Mouse (Mus musculus) liver, embryonic 13.5 days (tissue): Measurements from ENCODE around the gene Arrdc2. TPM values are rescaled to one million over a fixed set of nuclear protein-coding genes. Genes with fewer than 3 reads are reported as not detected.

Experiments used
- ATAC-seq: fragments of 200-750 bp; cut with Nextera tagmentation; 2 replicates; pipeline ENCODE4 v1.8.0; 2017; ENCODE audit warnings: low read depth, mild to moderate bottlenecking, moderate number of reproducible peaks, moderate library complexity
- DNase-seq: peaks from one replicate; pipeline ENCODE4 v3.0.0; 2022
- H3K27ac ChIP-seq: fragments of 300-500 bp; sonication (generic); 2 replicates; pipeline ENCODE4 v1.5.1; 2015; ENCODE audit warnings: moderate library complexity, mild to moderate bottlenecking, inconsistent platforms
- H3K27me3 ChIP-seq: fragments of 300-500 bp; sonication (generic); 2 replicates; pipeline ENCODE4 v1.6.1; 2015; ENCODE audit warnings: mild to moderate bottlenecking, inconsistent platforms
- H3K36me3 ChIP-seq: fragments of 300-500 bp; sonication (generic); 2 replicates; pipeline ENCODE4 v1.6.1; 2015; ENCODE audit warnings: mild to moderate bottlenecking, inconsistent platforms
- H3K4me1 ChIP-seq: fragments of 300-500 bp; sonication (generic); replicated peaks from 2 replicates; pipeline ENCODE4 v1.6.1; 2015; ENCODE audit warnings: inconsistent platforms
- H3K4me2 ChIP-seq: fragments of 300-500 bp; sonication (generic); 2 replicates; pipeline ENCODE4 v1.6.1; 2015; ENCODE audit warnings: inconsistent platforms, mild to moderate bottlenecking, moderate library complexity
- H3K4me3 ChIP-seq: fragments of 300-500 bp; sonication (generic); replicated peaks from 2 replicates; pipeline ENCODE4 v1.5.1; 2015; ENCODE audit warnings: mild to moderate bottlenecking, inconsistent platforms
- H3K9ac ChIP-seq: fragments of 300-500 bp; sonication (generic); 2 replicates; pipeline ENCODE4 v1.6.1; 2015; ENCODE audit warnings: mild to moderate bottlenecking, inconsistent platforms
- H3K9me3 ChIP-seq: fragments of 300-500 bp; sonication (generic); replicated peaks from 2 replicates; pipeline ENCODE4 v1.6.1; 2016; ENCODE audit warnings: inconsistent platforms
- WGBS: fragments of 180-500 bp; shearing (Covaris S2); methylation state at CpG from one replicate; pipeline ENCODE4 v1.1.7; 2015; ENCODE audit not compliant: insufficient replicate concordance; 5-methylcytosine and 5-hydroxymethylcytosine counted together
- polyA plus RNA-seq: library from polyadenylated mRNA; unstranded; fragments of >200 nt; fragmentation: Nextera tagmentation; extraction: Ambion mirVana; gene quantifications from 2 replicates; pipeline ENCODE4 v1.2.1, GENCODE M21; 2015

Gene Arrdc2
- polyA plus RNA-seq, 1 experiment from 2014 or later, result 11.7 TPM

- WGBS, result 74% methylated on average over 3 of the region's 3 CpGs
- no peak for DNase-seq
- peaks cover 42% of the 10 kb centered on the region for H3K4me1 ChIP-seq
- no peak overlapping the region for H3K9ac ChIP-seq
- peaks cover 54% of the 10 kb centered on the region for H3K27me3 ChIP-seq
- no peak overlapping the region for H3K4me2 ChIP-seq
- no peak overlapping the region for H3K4me3 ChIP-seq
- H3K27ac ChIP-seq, result no peak overlapping the region
- no peaks in the 10 kb centered on the region for H3K9me3 ChIP-seq
- no peak for ATAC-seq
- H3K36me3 ChIP-seq, result no peaks in the 10 kb centered on the region
These were observed 9.9 kb upstream of the Arrdc2 start for GRCm38 (mm10) chr8:70849333-70849990.

- H3K27me3 ChIP-seq, result peaks cover 41% of the 10 kb centered on the region
- DNase-seq (no peak), ATAC-seq (no peak)
- no peak overlapping the region for H3K4me3 ChIP-seq
- no peak overlapping the region for H3K27ac ChIP-seq
- peak overlapping the region; percentile 24; the same call in 1 of the 2 replicates for H3K9ac ChIP-seq
- no peak overlapping the region for H3K4me2 ChIP-seq
- 47% methylated on average over 15 of the region's 15 CpGs for WGBS
- no peaks in the 10 kb centered on the region for H3K36me3 ChIP-seq
- H3K9me3 ChIP-seq, result no peaks in the 10 kb centered on the region
- H3K4me1 ChIP-seq, result peaks cover 62% of the 10 kb centered on the region
These were observed 7.0 kb upstream of the Arrdc2 start for GRCm38 (mm10) chr8:70846371-70847154.

GRCm38 (mm10) chr8:70845108-70845507 lies 5.6 kb upstream of the Arrdc2 start:
- ATAC-seq (no peak), DNase-seq (no peak)
- H3K4me2 ChIP-seq, result no peak overlapping the region
- no peak overlapping the region for H3K4me3 ChIP-seq
- H3K9me3 ChIP-seq, result no peaks in the 10 kb centered on the region
- peak overlapping the region; percentile 99 for H3K27ac ChIP-seq
- H3K27me3 ChIP-seq, result peaks cover 33% of the 10 kb centered on the region
- 43% methylated on average over 5 of the region's 5 CpGs for WGBS
- H3K9ac ChIP-seq, result peak overlapping the region; percentile 42
- H3K4me1 ChIP-seq, result peaks cover 63% of the 10 kb centered on the region
- H3K36me3 ChIP-seq, result no peaks in the 10 kb centered on the region

GRCm38 (mm10) chr8:70844523-70844922 lies 5.0 kb upstream of the Arrdc2 start:
- Histone ChIP-seq H3K9me3 (no peaks in the 10 kb centered on the region), H3K4me1 (peaks cover 65% of the 10 kb centered on the region), H3K4me3 (0 out of 2 replicates have a peak overlapping the region, but pooled peaks have one; percentile 66), H3K36me3 (no peaks in the 10 kb centered on the region), H3K27ac (peak overlapping the region; percentile 99), H3K27me3 (peaks cover 28% of the 10 kb centered on the region), H3K9ac (peak overlapping the region; percentile 89), H3K4me2 (peak overlapping the region; percentile 85)
- no peak for ATAC-seq
- DNase-seq, result peak; percentile 88
- WGBS, result 3% methylated on average over 6 of the region's 6 CpGs

GRCm38 (mm10) chr8:70843941-70844340 lies 4.4 kb upstream of the Arrdc2 start:
- H3K27ac ChIP-seq, result peak overlapping the region; percentile 99
- 63% methylated on average over 8 of the region's 8 CpGs for WGBS
- H3K9ac ChIP-seq, result peak overlapping the region; percentile 89
- no peak for DNase-seq
- peaks cover 65% of the 10 kb centered on the region for H3K4me1 ChIP-seq
- H3K36me3 ChIP-seq, result no peaks in the 10 kb centered on the region
- no peak for ATAC-seq
- no peaks in the 10 kb centered on the region for H3K9me3 ChIP-seq
- H3K4me3 ChIP-seq, result peak overlapping the region; percentile 66
- H3K4me2 ChIP-seq, result peak overlapping the region; percentile 85
- H3K27me3 ChIP-seq, result peaks cover 23% of the 10 kb centered on the region

- peak overlapping the region; percentile 85 for H3K4me2 ChIP-seq
These were observed 3.8 kb upstream of the Arrdc2 start for GRCm38 (mm10) chr8:70843214-70843773.

GRCm38 (mm10) chr8:70842484-70842883 lies 3.0 kb upstream of the Arrdc2 start:
- H3K4me3 ChIP-seq, result peak overlapping the region; percentile 66
- 73% methylated on average over 25 of the region's 25 CpGs for WGBS
- peaks cover 80% of the 10 kb centered on the region for H3K4me1 ChIP-seq
- peak overlapping the region; percentile 99 for H3K27ac ChIP-seq
- peaks cover 10% of the 10 kb centered on the region for H3K27me3 ChIP-seq
- no peaks in the 10 kb centered on the region for H3K9me3 ChIP-seq
- no peak for DNase-seq
- ATAC-seq, result no peak
- no peaks in the 10 kb centered on the region for H3K36me3 ChIP-seq
- H3K9ac ChIP-seq, result peak overlapping the region; percentile 89
- peak overlapping the region; percentile 85 for H3K4me2 ChIP-seq

More at GRCm38 (mm10) chr8:70843214-70843773, 3.8 kb upstream of the Arrdc2 start:
- ATAC-seq (peak; percentile 63), DNase-seq (peak; percentile 84)
- Histone ChIP-seq H3K9me3 (no peaks in the 10 kb centered on the region), H3K36me3 (no peaks in the 10 kb centered on the region), H3K4me3 (peak overlapping the region; percentile 66), H3K27ac (peak overlapping the region; percentile 99), H3K9ac (peak overlapping the region; percentile 89), H3K27me3 (peaks cover 17% of the 10 kb centered on the region), H3K4me1 (peaks cover 72% of the 10 kb centered on the region)
- WGBS, result 17% methylated on average over 5 of the region's 5 CpGs

- peaks cover 84% of the 10 kb centered on the region for H3K4me1 ChIP-seq
- peaks cover 10% of the 10 kb centered on the region for H3K36me3 ChIP-seq
- H3K27ac ChIP-seq, result peak overlapping the region; percentile 99
- 13% methylated on average over 22 of the region's 22 CpGs for WGBS
- DNase-seq (peak; percentile 84), ATAC-seq (peak; percentile 48)
- H3K4me2 ChIP-seq, result peak overlapping the region; percentile 85
- peaks cover 4% of the 10 kb centered on the region; the same call in 1 of the 2 replicates for H3K27me3 ChIP-seq
- H3K4me3 ChIP-seq, result peak overlapping the region; percentile 66
- peak overlapping the region; percentile 89 for H3K9ac ChIP-seq
- no peaks in the 10 kb centered on the region for H3K9me3 ChIP-seq
These were observed 1.9 kb upstream of the Arrdc2 start for GRCm38 (mm10) chr8:70841147-70842072.

- DNase-seq, result no peak
- Histone ChIP-seq H3K4me2 (peak overlapping the region; percentile 85), H3K36me3 (peaks cover 18% of the 10 kb centered on the region), H3K27me3 (no peaks in the 10 kb centered on the region), H3K4me1 (peaks cover 85% of the 10 kb centered on the region), H3K27ac (peak overlapping the region; percentile 99), H3K9ac (peak overlapping the region; percentile 89), H3K4me3 (peak overlapping the region; percentile 66), H3K9me3 (no peaks in the 10 kb centered on the region)
- ATAC-seq, result no peak
- 38% methylated on average over 10 of the region's 10 CpGs for WGBS
These were observed 1.1 kb upstream of the Arrdc2 start for GRCm38 (mm10) chr8:70840590-70840989.

GRCm38 (mm10) chr8:70838654-70839407 lies 689 bp downstream of the Arrdc2 start:
- DNase-seq, result no peak
- peak overlapping the region; percentile 89 for H3K4me3 ChIP-seq
- no peaks in the 10 kb centered on the region for H3K27me3 ChIP-seq
- peak overlapping the region; percentile 92 for H3K4me2 ChIP-seq
- 2% methylated on average over 66 of the region's 66 CpGs for WGBS
- peaks cover 87% of the 10 kb centered on the region for H3K4me1 ChIP-seq
- no peaks in the 10 kb centered on the region for H3K9me3 ChIP-seq
- peak; percentile 15 for ATAC-seq
- peak overlapping the region; percentile 95 for H3K9ac ChIP-seq
- H3K36me3 ChIP-seq, result peaks cover 35% of the 10 kb centered on the region
- H3K27ac ChIP-seq, result peak overlapping the region; percentile 99
